Mouse (Mus musculus) heart, postnatal 0 days (tissue): ENCODE measurements around the gene Dynll1.

ENCODE experiments used
- CTCF ChIP-seq: IDR thresholded peaks from 2 replicates; pipeline ENCODE4 v1.5.1; 2016; ENCODE audit warnings: antibody characterized with exemption, control low read depth, low read depth
- EP300 ChIP-seq: IDR thresholded peaks from 2 replicates; pipeline ENCODE4 v1.6.1; 2016; ENCODE audit warnings: antibody characterized with exemption, low read depth

- TF ChIP-seq CTCF (no peak), EP300 (no peak)
Measured at GRCm38 (mm10) chr5:115255472-115255871, 45.3 kb downstream of the Dynll1 start.
